Mouse (Mus musculus) CD4-positive, CD25-positive, alpha-beta regulatory T cell, adult 2 months (primary cell): ENCODE results near the gene Ssmem1.

Source experiments
- DNase-seq: peaks from one replicate; pipeline ENCODE4 v3.0.0-alpha.2; 2012; ENCODE audit warnings: low read depth, low spot score

Ssmem1 gene

DNA sequence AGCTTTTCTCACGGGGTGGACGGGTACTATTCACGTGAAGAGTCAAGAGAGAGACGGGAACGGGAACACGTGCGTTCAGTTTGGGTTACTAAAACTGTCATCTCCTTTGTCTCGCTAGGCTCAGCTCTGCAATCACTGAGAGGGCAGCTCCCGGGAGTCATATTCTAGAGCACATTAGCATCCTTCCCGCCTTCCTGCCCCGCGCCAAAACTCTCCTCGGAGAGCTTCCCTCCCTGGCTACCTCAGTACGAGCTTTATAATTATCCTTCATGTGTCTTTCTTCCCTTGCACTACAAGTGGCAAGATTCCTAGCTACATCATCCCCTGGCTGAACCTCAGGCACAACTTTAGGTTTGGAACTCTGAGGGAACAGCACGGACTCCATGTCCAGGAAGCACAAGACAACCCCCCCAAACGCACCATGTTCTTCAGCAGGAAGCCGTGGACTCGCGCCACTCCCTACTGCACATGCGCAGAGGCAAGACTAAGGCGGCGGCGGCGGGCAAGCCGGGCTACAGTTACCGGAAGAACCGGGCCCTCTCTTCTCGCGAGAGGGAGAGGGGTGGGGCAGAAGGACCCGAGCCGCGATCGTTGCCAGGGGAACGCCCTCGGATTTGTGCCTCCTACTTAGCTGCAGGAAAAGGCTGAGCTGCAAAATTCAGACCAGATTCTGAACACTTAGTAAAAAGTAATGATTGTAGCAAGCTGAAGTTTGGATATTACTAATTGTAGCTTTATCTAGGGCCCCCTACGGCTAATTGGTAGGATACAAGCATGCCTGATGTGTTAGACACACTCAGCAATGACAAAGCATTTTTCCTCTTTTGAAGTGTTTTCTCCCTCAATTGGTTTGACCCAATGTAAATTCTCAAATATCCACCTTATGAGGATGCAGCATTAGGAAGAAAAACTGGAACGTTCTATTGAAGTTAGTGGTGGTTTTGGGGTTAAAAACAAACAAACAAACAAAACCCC is at the start of gene Ssmem1, which contains the start of gene Tmem209:
Gene Ssmem1 (plus strand): TSS at position 585 of the 975 bp plus-strand sequence.
Gene Tmem209 (minus strand): TSS at position 519 of the 975 bp plus-strand sequence.
- peak; percentile 99 for DNase-seq

DNA sequence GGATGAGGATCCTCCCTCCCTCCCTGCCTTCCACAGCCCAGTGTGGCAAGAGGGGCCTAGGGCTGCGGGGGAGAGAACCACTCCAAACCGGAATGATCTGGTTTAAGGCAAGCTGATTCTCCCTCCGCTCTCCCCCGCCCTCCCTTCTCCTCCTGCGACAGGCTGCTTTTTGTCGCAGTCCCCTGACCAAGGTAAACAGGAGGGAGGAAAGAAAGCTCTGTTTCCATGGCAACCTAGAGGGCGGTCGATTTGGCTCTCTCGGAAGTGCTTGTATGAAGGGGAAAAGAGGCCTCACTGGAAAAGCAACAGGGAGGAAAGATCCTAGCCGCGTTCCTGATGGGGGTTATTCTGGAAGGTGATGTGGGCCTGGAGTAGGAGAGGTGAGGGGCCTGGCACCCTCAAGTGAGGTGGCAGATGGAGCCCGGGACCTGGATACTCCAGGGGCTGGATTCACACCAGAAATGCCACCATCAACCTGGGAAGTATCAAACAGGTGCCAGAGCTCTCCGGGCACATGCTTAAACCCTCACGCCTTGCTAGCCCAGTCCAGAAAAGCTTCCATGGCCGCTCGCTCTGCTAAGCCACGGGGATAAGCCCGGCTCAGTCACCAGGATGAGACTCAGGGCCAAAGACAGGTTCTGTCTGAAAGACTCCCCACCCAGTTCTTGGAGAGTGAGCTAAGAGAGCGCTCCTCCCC is 48.8 kb upstream of the Ssmem1 start:
- DNase-seq, result peak; percentile 14

DNA sequence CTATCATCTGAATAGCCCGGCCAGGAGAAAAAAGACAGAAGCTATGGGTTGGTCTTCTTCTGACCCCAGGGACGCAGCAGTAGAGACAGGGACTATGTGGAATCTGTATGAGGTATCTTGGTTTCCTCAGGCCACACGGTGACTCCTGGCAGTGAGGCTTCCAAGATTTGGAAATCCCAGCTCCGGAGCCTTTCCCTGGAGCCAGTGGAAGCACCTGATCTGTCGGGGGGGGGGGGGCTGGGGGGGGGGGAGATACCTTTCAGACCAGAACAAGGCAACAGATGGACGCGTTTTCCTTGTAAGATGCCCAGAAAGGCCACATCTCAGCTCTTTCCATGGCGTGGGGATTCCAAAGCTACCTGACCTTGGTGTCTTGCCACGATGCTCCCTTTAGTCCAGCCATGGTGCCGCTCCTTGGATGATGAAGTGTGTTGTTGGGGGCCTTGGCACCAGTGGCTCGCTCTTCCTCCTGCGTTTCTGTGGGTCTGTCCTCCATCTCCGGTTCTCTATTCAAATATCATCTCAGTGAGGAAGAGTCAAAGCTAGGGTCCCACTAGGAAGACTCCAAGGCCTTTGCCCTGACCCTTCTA is 47.8 kb upstream of the Ssmem1 start:
- no peak for DNase-seq

GRCm38 (mm10) chr6:30462822-30463221 is 46.8 kb upstream of the Ssmem1 start:
- no peak for DNase-seq

- DNase-seq, result no peak
These were observed 44.1 kb upstream of the Ssmem1 start for GRCm38 (mm10) chr6:30465586-30465985.

- no peak for DNase-seq
These were observed 41.6 kb upstream of the Ssmem1 start for GRCm38 (mm10) chr6:30468058-30468457.

GRCm38 (mm10) chr6:30468684-30469083 is 41.0 kb upstream of the Ssmem1 start:
- DNase-seq, result peak; percentile 18

- no peak for DNase-seq
These were observed 40.3 kb upstream of the Ssmem1 start for GRCm38 (mm10) chr6:30469370-30469769.

- no peak for DNase-seq
These were observed 37.9 kb upstream of the Ssmem1 start for GRCm38 (mm10) chr6:30471706-30472105.

DNA sequence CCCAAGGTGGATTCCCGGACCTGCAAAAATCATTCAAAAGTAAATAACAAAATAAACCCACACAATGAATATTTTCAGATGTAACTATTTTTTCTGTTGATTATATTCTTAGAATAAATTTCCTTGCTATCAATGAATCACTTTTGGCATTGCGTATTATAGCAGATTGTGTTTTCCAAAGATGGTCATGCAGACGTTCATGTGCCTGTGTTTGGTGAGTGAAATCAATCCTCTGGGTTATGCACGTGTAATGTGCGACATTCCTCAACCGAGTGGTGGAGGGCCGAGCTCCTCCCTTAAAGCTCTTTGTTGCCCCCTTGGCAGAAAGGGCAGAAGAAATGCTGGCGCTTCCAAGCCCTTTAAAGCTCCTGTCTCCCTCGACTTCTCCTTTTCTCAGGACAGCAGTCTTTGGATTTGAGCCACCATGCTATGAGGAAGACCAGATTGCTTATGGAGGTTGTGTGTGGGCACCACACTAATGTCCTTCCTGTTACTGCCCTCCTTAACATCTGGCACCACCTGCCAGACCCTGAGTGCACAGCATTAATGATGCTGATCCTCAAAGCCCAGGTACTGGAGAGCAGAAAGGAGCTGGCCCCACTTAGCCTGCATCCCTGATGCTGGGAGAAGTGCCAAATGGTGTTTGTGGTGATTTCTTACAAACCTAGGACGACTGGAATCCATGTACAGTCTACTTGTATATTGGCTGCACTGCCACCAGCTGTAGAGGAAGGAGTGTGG is 33.5 kb upstream of the Ssmem1 start:
- no peak for DNase-seq

DNA sequence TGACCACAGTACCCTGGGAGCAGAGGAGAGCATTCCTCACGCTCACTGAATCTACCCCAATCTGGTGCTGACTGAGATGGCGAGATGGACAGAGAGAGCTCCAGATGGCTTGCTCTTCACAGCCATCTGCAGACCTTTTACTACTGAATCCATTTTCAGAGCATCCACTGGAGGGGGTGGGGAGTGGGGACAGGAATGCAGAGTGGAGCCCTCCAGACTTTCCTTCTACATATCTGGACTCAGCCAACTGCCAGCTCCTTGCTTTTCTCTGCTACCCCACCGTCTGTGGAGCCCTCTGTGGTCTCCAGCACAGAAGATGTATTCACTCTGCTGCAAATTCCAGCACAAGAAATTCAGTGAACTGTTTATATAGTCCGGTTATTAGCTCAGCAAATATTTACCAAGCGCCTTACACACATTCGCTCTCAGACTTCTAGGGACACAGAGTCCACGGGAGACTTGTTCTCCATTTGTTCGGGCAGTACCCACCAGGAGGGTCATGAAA is 32.4 kb upstream of the Ssmem1 start:
- no peak for DNase-seq

GRCm38 (mm10) chr6:30477784-30478183 is 31.9 kb upstream of the Ssmem1 start:
- no peak for DNase-seq

- DNase-seq, result no peak
These were observed 30.2 kb upstream of the Ssmem1 start for GRCm38 (mm10) chr6:30479418-30479817.

DNA sequence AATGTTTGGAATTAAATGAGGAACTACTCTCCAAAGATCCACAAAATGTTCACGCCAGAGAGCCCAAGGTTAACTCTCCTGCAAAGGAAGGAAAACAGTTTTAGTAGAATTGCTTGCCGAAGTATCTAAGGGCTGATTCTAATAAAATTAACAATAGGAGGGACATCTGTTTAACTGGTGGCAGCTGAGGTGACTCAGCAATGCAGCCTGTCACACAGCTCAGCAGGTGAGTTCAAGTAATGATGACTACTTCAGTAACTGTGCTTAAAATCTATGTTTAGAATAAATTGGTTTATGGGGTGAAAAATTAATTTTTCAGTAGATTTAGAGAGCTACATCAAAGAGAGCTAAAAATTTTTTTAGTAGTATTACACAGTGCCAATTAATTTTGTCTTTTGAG is 26.7 kb upstream of the Ssmem1 start:
- no peak for DNase-seq

DNA sequence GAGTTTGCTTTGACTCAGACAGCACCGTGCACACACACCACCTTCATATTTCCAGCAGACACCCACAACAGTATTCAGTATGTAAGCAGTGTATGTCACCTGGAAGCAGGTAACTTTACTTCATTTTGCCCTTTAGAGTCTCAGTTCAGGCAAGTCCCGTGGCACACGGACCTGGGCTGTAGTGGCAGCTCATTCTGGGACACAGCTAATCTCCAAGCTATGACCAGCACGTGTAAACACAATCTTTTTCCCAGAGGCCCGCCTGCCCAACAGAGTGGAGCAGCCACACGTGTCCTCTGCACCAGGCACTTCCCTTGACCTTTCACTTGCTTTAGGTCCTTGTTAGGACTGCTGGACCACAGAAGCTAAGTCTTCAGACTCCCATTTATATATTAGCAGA is 23.1 kb upstream of the Ssmem1 start:
- no peak for DNase-seq

DNA sequence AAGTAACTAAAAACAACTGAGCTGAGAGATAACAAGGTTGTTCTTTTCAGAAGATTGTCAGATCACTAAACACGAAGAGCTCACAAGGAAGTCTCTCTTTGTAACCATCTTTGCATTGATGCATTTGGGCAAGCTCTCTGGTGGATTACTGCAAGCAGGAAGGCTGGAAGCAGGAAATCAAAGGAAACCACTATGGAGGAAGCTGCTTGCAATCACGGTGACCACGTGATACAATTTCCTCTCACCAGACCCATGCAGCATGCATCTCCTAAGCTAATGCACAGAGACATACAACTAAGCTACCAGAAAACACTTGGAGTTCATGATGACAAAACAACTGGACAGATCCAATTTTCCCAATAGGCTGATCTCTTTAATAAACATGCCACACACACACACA is 10.6 kb upstream of the Ssmem1 start:
- DNase-seq, result peak; percentile 41

- no peak for DNase-seq
These were observed 825 bp upstream of the Ssmem1 start for GRCm38 (mm10) chr6:30508824-30509223.

- no peak for DNase-seq
These were observed 642 bp downstream of the Ssmem1 start for GRCm38 (mm10) chr6:30510291-30510690.

DNA sequence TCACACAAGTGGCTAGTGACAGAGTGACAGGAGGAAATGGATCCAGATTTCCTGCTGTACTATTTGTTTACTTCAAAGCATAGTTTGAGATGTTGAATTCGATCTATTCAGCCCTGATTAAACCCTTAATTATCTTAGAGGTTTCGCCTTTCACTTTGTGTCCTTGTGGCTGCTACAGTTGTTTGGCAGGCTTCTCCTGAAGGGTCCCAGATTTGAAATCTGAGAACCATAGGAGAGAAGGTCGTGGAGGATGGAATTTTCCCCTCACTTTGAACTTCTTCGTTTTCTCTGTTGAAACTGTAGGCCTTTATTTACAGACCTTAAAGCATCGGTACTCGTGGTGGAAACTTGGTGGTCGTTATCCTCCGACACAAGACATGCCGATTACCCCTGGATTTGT is 4.6 kb downstream of the Ssmem1 start:
- no peak for DNase-seq

DNA sequence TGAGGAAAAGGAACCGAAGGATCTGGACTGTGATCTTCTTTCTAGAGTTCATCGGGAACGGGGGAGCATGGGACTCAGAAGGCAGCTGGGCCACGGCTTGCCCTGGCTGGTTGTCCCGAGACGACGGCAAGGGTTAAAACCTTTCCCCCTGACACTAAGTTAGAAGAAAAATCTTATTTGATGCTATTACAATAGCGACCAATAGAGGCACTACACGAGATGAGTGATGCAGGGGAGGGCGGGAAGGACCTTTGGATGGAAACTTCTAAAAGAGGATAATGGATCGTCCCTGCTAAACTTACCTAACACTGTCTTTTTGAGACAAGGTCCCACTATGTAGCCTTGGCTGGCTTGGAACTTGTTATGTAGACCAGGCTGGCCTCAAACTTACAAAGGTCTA is 10.8 kb downstream of the Ssmem1 start:
- no peak for DNase-seq
